Mouse (Mus musculus) hindbrain, embryonic 11.5 days (tissue): ENCODE results near the gene Prmt9. TPM values are rescaled to one million over a fixed set of nuclear protein-coding genes. Genes with fewer than 3 reads are reported as not detected.

Experiments used
- ATAC-seq: fragments of 200-750 bp; cut with Nextera tagmentation; 2 replicates; pipeline ENCODE4 v1.8.0; 2017; ENCODE audit warnings: mild to moderate bottlenecking, moderate TSS enrichment, moderate library complexity; ENCODE audit not compliant: low FRiP score
- DNase-seq: peaks from one replicate; pipeline ENCODE4 v3.0.0-alpha.2; 2015; ENCODE audit warnings: low spot score
- H3K27ac ChIP-seq: fragments of 300-500 bp; sonication (generic); 2 replicates; pipeline ENCODE4 v1.5.1; 2014; ENCODE audit warnings: mild to moderate bottlenecking, low read depth, low read length
- H3K27me3 ChIP-seq: fragments of 300-500 bp; sonication (generic); 2 replicates; pipeline ENCODE4 v1.6.1; 2014; ENCODE audit warnings: mild to moderate bottlenecking, low read length, moderate library complexity, mixed read lengths; ENCODE audit not compliant: control insufficient read depth, insufficient read depth
- H3K36me3 ChIP-seq: fragments of 300-500 bp; sonication (generic); 2 replicates; pipeline ENCODE4 v1.6.1; 2014; ENCODE audit warnings: mild to moderate bottlenecking, low read length, moderate library complexity, mixed read lengths; ENCODE audit not compliant: control insufficient read depth, insufficient read depth
- H3K4me1 ChIP-seq: fragments of 300-500 bp; sonication (generic); replicated peaks from 2 replicates; pipeline ENCODE4 v1.6.1; 2014; ENCODE audit warnings: low read length, mixed read lengths; ENCODE audit not compliant: control insufficient read depth, insufficient read depth
- H3K4me2 ChIP-seq: fragments of 300-500 bp; sonication (generic); replicated peaks from 2 replicates; pipeline ENCODE4 v1.6.1; 2014; ENCODE audit warnings: mild to moderate bottlenecking, low read depth, low read length
- H3K4me3 ChIP-seq: fragments of 300-500 bp; sonication (generic); 2 replicates; pipeline ENCODE4 v1.5.1; 2014; ENCODE audit warnings: low read depth, low read length
- H3K9ac ChIP-seq: fragments of 300-500 bp; sonication (generic); 2 replicates; pipeline ENCODE4 v1.6.1; 2014; ENCODE audit warnings: low read depth, low read length
- H3K9me3 ChIP-seq: fragments of 300-500 bp; sonication (generic); 2 replicates; pipeline ENCODE4 v1.6.1; 2016; ENCODE audit warnings: low read length; ENCODE audit not compliant: control insufficient read depth
- WGBS: fragments of 180-500 bp; shearing (Covaris S2); extraction: QIAGEN DNeasy Blood & Tissue Kit; methylation state at CpG from one replicate; pipeline ENCODE4 v1.1.7; 2014; 5-methylcytosine and 5-hydroxymethylcytosine counted together
- polyA plus RNA-seq: library from polyadenylated mRNA; unstranded; fragments of >200 nt; fragmentation: Nextera tagmentation; extraction: Ambion mirVana; gene quantifications from 2 replicates; pipeline ENCODE4 v1.2.1, GENCODE M21; 2014

Prmt9 gene
- polyA plus RNA-seq, 1 experiment from 2014 or later: 22.7 TPM

GRCm38 (mm10) chr8:77584174-77584573 is 35.0 kb downstream of the Prmt9 start:
- Histone ChIP-seq H3K9me3 (no peaks in the 10 kb centered on the region), H3K27me3 (no peaks in the 10 kb centered on the region), H3K36me3 (no peaks in the 10 kb centered on the region), H3K4me1 (no peaks in the 10 kb centered on the region), H3K4me2 (no peak overlapping the region), H3K4me3 (no peak overlapping the region), H3K27ac (no peak overlapping the region), H3K9ac (no peak overlapping the region)
- no peak for DNase-seq
- WGBS: 85% methylated on average over 4 of the region's 4 CpGs
- ATAC-seq: no peak

- peak overlapping the region; percentile 46 for H3K4me2 ChIP-seq
- H3K9me3 ChIP-seq: no peaks in the 10 kb centered on the region
- ATAC-seq (no peak), DNase-seq (no peak)
- no peaks in the 10 kb centered on the region for H3K27me3 ChIP-seq
- no peaks in the 10 kb centered on the region for H3K4me1 ChIP-seq
- peak overlapping the region; percentile 71 for H3K9ac ChIP-seq
- peak overlapping the region; percentile 67 for H3K4me3 ChIP-seq
- H3K27ac ChIP-seq: no peak overlapping the region
- H3K36me3 ChIP-seq: no peaks in the 10 kb centered on the region
- WGBS: 10% methylated on average over 7 of the region's 7 CpGs
Observed at GRCm38 (mm10) chr8:77609621-77610020, 60.4 kb downstream of the Prmt9 start.

GRCm38 (mm10) chr8:77610374-77610969 is 61.3 kb downstream of the Prmt9 start, which contains the start of gene Tmem184c:
Gene Tmem184c (minus strand): TSS chr8:77610698.
- Histone ChIP-seq H3K9me3 (no peaks in the 10 kb centered on the region), H3K27ac (peak within 1 kb of the TSS; percentile 65; the same call in 1 of the 2 replicates), H3K36me3 (no peaks in the 10 kb centered on the region), H3K27me3 (no peaks in the 10 kb centered on the region), H3K4me3 (peak within 1 kb of the TSS; percentile 67), H3K9ac (peak within 1 kb of the TSS; percentile 71), H3K4me2 (peak within 1 kb of the TSS; percentile 46), H3K4me1 (no peaks in the 10 kb centered on the region)
- ATAC-seq: peak; percentile 98
- under 1% methylated on average over 36 of the region's 36 CpGs for WGBS
- DNase-seq: peak; percentile 99

DNA sequence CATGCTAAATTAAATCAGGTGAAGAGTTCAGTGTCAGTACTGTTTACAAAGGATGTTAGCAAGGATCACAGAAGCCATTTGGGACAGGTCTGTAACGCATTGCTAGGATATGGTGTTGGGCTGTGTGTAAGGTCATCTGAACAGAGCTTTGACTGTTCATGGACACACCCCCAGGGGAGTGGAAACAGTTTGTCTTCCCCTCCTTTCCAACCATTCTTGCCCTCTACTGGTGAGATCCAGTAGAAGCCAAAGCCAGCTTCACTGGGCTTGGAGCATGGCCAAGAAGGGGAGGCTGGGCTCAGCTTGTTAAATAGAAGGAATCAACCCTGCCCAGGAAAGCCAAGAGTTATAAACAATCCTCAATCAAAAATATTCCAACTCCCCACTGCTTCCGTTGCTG is 68.7 kb downstream of the Prmt9 start:
- no peaks in the 10 kb centered on the region for H3K36me3 ChIP-seq
- H3K9me3 ChIP-seq: no peaks in the 10 kb centered on the region
- H3K4me1 ChIP-seq: no peaks in the 10 kb centered on the region
- no peaks in the 10 kb centered on the region for H3K27me3 ChIP-seq
- H3K9ac ChIP-seq: no peak overlapping the region
- no peak overlapping the region for H3K4me3 ChIP-seq
- H3K27ac ChIP-seq: no peak overlapping the region
- DNase-seq (no peak), ATAC-seq (no peak)
- H3K4me2 ChIP-seq: no peak overlapping the region
- WGBS: 75% methylated on average over 2 of the region's 2 CpGs

GRCm38 (mm10) chr8:77623677-77624209 is 74.5 kb downstream of the Prmt9 start:
- Histone ChIP-seq H3K9ac (no peak overlapping the region), H3K9me3 (no peaks in the 10 kb centered on the region), H3K36me3 (no peaks in the 10 kb centered on the region), H3K4me3 (no peak overlapping the region), H3K4me2 (no peak overlapping the region), H3K4me1 (no peaks in the 10 kb centered on the region), H3K27ac (no peak overlapping the region), H3K27me3 (no peaks in the 10 kb centered on the region)
- DNase-seq: no peak
- peak; percentile 78 for ATAC-seq
- 76% methylated on average over 7 of the region's 7 CpGs for WGBS

DNA sequence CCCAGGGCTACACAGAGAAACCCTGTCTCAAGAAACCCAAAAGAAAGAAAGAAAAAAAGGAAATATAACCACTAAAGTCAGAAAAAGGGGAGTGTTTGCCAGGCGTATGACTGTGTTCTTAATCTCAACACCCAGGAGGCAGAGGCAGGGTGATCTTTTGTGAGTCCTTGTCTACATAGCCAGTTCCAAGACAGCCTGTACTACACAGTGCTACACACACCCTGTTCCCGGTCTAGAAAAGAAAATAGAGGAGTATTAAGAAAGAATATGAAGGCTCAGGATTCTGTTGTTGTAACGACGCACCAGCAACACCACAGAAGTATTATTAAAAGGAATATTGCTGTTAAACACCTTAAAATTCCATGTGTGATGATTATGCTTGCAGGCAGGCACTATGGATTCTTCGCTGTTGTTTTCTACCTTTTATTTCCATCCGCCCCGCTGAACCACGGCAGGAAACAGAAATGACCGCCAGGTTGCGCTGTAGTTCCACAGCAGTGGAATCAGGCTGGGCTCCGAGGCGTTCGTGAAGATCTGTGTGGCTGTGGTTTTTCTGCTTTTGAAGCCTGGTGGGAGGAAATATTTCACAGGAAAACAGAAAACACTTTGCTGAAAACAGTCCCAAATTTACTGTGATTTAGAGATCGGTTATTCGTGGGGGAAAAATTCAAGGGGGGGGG is 80.8 kb downstream of the Prmt9 start:
- DNase-seq: peak; percentile 93
- Histone ChIP-seq H3K27me3 (no peaks in the 10 kb centered on the region), H3K27ac (no peak overlapping the region), H3K4me3 (no peak overlapping the region), H3K9ac (no peak overlapping the region), H3K36me3 (no peaks in the 10 kb centered on the region), H3K4me1 (no peaks in the 10 kb centered on the region), H3K4me2 (no peak overlapping the region), H3K9me3 (no peaks in the 10 kb centered on the region)
- peak; percentile 87 for ATAC-seq
- WGBS: 18% methylated on average over 15 of the region's 15 CpGs

DNA sequence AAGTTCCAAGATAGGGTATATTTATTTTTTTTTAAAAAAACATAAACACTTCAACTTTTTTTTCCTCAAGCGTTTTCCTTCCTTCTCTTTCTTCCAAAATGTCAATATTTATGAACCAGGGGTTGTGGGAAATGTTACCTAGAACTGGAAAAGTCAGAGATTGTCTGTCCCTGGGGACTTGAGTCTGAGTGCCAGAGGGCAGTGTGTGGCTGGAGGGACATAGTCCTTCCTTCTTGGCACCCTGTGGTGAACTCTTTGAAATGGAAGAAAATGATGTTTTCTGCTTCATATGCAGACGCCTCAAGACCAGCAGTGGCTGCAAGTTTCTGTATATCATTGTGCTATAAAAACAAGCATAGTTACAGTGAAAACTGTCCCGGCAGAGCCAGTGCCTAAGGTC is 81.5 kb downstream of the Prmt9 start:
- H3K9ac ChIP-seq: no peak overlapping the region
- no peak overlapping the region for H3K27ac ChIP-seq
- no peak overlapping the region for H3K4me3 ChIP-seq
- H3K4me1 ChIP-seq: no peaks in the 10 kb centered on the region
- ATAC-seq: no peak; the same call in 1 of the 2 replicates
- no peaks in the 10 kb centered on the region for H3K9me3 ChIP-seq
- no peaks in the 10 kb centered on the region for H3K36me3 ChIP-seq
- H3K4me2 ChIP-seq: no peak overlapping the region
- no peak for DNase-seq
- no peaks in the 10 kb centered on the region for H3K27me3 ChIP-seq
- 42% methylated on average over 3 of the region's 3 CpGs for WGBS
